Mouse (Mus musculus) midbrain, embryonic 11.5 days (tissue): ENCODE data around the gene B230217C12Rik. TPM values are rescaled to one million over a fixed set of nuclear protein-coding genes. Genes with fewer than 3 reads are reported as not detected.
A peak's percentile ranks its signal among the peaks of the same experiment; 100 is the strongest.

Source experiments
- ATAC-seq: fragments of 200-750 bp; cut with Nextera tagmentation; 2 replicates; pipeline ENCODE4 v1.8.0; 2017; ENCODE audit warnings: moderate TSS enrichment, moderate library complexity; ENCODE audit not compliant: low FRiP score
- DNase-seq: peaks from one replicate; pipeline ENCODE4 v3.0.0; 2015; ENCODE audit warnings: low spot score; ENCODE audit errors: missing footprints
- H3K27ac ChIP-seq: fragments of 300-500 bp; sonication (generic); 2 replicates; pipeline ENCODE4 v1.5.1; 2014; ENCODE audit warnings: low read depth, low read length
- H3K27me3 ChIP-seq: fragments of 300-500 bp; sonication (generic); 2 replicates; pipeline ENCODE4 v1.6.1; 2014; ENCODE audit warnings: mild to moderate bottlenecking, low read length, moderate library complexity, mixed read lengths; ENCODE audit not compliant: control insufficient read depth, insufficient read depth
- H3K36me3 ChIP-seq: fragments of 300-500 bp; sonication (generic); 2 replicates; pipeline ENCODE4 v1.6.1; 2014; ENCODE audit warnings: mild to moderate bottlenecking, low read length, moderate library complexity, mixed read lengths; ENCODE audit not compliant: control insufficient read depth, insufficient read depth
- H3K4me1 ChIP-seq: fragments of 300-500 bp; sonication (generic); 2 replicates; pipeline ENCODE4 v1.6.1; 2014; ENCODE audit warnings: low read length; ENCODE audit not compliant: control insufficient read depth, insufficient read depth
- H3K4me2 ChIP-seq: fragments of 300-500 bp; sonication (generic); 2 replicates; pipeline ENCODE4 v1.6.1; 2014; ENCODE audit warnings: mild to moderate bottlenecking, moderate library complexity
- H3K4me3 ChIP-seq: fragments of 300-500 bp; sonication (generic); 2 replicates; pipeline ENCODE4 v1.5.1; 2014; ENCODE audit warnings: low read depth, low read length
- H3K9ac ChIP-seq: fragments of 300-500 bp; sonication (generic); 2 replicates; pipeline ENCODE4 v1.6.1; 2014; ENCODE audit warnings: low read length
- H3K9me3 ChIP-seq: fragments of 300-500 bp; sonication (generic); 2 replicates; pipeline ENCODE4 v1.6.1; 2016; ENCODE audit warnings: low read length; ENCODE audit not compliant: control insufficient read depth
- WGBS: fragments of 180-500 bp; shearing (Covaris S2); extraction: QIAGEN DNeasy Blood & Tissue Kit; methylation state at CpG from one replicate; pipeline ENCODE4 v1.1.7; 2014; 5-methylcytosine and 5-hydroxymethylcytosine counted together
- polyA plus RNA-seq: library from polyadenylated mRNA; unstranded; fragments of >200 nt; fragmentation: Nextera tagmentation; extraction: Ambion mirVana; gene quantifications from 2 replicates; pipeline ENCODE4 v1.2.1, GENCODE M21; 2014

The B230217C12Rik gene
- polyA plus RNA-seq, 1 experiment from 2014 or later: 17.3 TPM

- Histone ChIP-seq H3K4me3 (peak overlapping the region; percentile 52), H3K27ac (peak overlapping the region; percentile 74; the same call in 1 of the 2 replicates), H3K27me3 (no peaks in the 10 kb centered on the region), H3K4me1 (no peaks in the 10 kb centered on the region), H3K9me3 (no peaks in the 10 kb centered on the region), H3K36me3 (no peaks in the 10 kb centered on the region), H3K9ac (peak overlapping the region; percentile 41; the same call in 1 of the 2 replicates), H3K4me2 (peak overlapping the region; percentile 37)
- 28% methylated on average over 7 of the region's 7 CpGs for WGBS
- peak; percentile 27; the same call in 1 of the 2 replicates for ATAC-seq
- DNase-seq: peak; percentile 87
These were observed 44.1 kb downstream of the B230217C12Rik start for GRCm38 (mm10) chr11:97884601-97885185.

DNA sequence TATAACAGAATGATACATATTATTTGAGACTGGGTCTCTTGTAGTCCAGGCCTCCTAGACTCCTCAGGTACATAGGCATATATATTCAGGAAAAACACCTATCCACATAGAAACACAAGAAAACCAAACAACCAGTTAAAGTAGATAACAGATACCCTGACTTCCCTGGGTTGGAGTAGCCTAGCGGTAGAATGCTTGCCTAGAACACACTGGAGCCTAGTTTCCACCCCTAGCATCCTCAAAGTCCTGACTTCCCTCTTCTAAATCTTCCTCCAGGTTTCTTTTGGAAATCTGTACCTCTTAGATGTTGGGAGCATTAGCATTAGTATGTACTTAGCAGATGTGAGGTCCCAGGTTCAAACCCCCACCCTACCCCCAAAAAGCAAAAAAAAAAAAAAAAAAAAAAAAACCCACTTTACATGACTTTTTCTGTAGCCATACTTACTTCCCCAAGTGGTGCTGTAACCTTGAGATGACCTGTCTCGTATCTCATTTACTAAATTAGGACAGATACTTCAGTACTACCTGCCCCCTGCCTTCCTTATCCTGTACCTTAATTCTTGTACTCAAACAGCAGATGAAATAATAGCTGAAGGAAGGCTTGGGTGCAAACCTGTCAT lies 44.8 kb downstream of the B230217C12Rik start:
- no peaks in the 10 kb centered on the region for H3K9me3 ChIP-seq
- H3K4me3 ChIP-seq: no peak overlapping the region
- 93% methylated on average over 2 of the region's 2 CpGs for WGBS
- H3K27me3 ChIP-seq: no peaks in the 10 kb centered on the region
- no peak overlapping the region for H3K27ac ChIP-seq
- H3K36me3 ChIP-seq: no peaks in the 10 kb centered on the region
- no peak overlapping the region for H3K4me2 ChIP-seq
- H3K9ac ChIP-seq: no peak overlapping the region
- H3K4me1 ChIP-seq: no peaks in the 10 kb centered on the region
- no peak for ATAC-seq
- peak; percentile 85 for DNase-seq

GRCm38 (mm10) chr11:97891821-97892220 lies 51.2 kb downstream of the B230217C12Rik start:
- ATAC-seq: no peak
- no peaks in the 10 kb centered on the region for H3K27me3 ChIP-seq
- no peak overlapping the region for H3K9ac ChIP-seq
- no peaks in the 10 kb centered on the region for H3K4me1 ChIP-seq
- H3K4me2 ChIP-seq: no peak overlapping the region
- no peaks in the 10 kb centered on the region for H3K36me3 ChIP-seq
- H3K4me3 ChIP-seq: no peak overlapping the region
- DNase-seq: no peak
- 70% methylated on average over 5 of the region's 5 CpGs for WGBS
- H3K9me3 ChIP-seq: no peaks in the 10 kb centered on the region
- no peak overlapping the region for H3K27ac ChIP-seq

Other genes with a start within 250 kb of the B230217C12Rik start
- 7.0 and 12.0 TPM in 2 replicates for gene Epop, start 211.1 kb upstream of the B230217C12Rik start, polyA plus RNA-seq
- gene Mllt6, start 177.4 kb upstream of the B230217C12Rik start, polyA plus RNA-seq: 3.5 and 4.3 TPM in 2 replicates
- gene Cisd3, start 155.0 kb upstream of the B230217C12Rik start, polyA plus RNA-seq: 13.4 and 19.0 TPM in 2 replicates
- gene Pcgf2, start 140.3 kb upstream of the B230217C12Rik start, polyA plus RNA-seq: 13.4 and 16.1 TPM in 2 replicates
- 477 and 517 TPM in 2 replicates for gene Psmb3, start 137.4 kb upstream of the B230217C12Rik start, polyA plus RNA-seq
- 2.4 TPM in 2 replicates for gene Pip4k2b, start 96.1 kb upstream of the B230217C12Rik start, polyA plus RNA-seq
- 12.6 and 15.0 TPM in 2 replicates for gene Cwc25, start 74.2 kb upstream of the B230217C12Rik start, polyA plus RNA-seq
- gene 1700001P01Rik, start 64.9 kb upstream of the B230217C12Rik start, polyA plus RNA-seq: 0.47 and 0.78 TPM in 2 replicates
- gene Rpl23, start 58.3 kb upstream of the B230217C12Rik start, polyA plus RNA-seq: 441 and 443 TPM in 2 replicates
- gene Lasp1, start 41.8 kb upstream of the B230217C12Rik start, polyA plus RNA-seq: 52.6 and 59.2 TPM in 2 replicates
- 0.83 and 0.96 TPM in 2 replicates for gene Fbxo47, start 43.4 kb downstream of the B230217C12Rik start, polyA plus RNA-seq
- gene Plxdc1, start 145.7 kb downstream of the B230217C12Rik start, polyA plus RNA-seq: 0.14 TPM in 1 of 2 replicates, not detected in the other
- gene Arl5c, start 155.4 kb downstream of the B230217C12Rik start, polyA plus RNA-seq: 6.7 and 8.9 TPM in 2 replicates
- gene Cacnb1, start 182.3 kb downstream of the B230217C12Rik start, polyA plus RNA-seq: 9.7 and 10.3 TPM in 2 replicates
- gene Rpl19, start 185.9 kb downstream of the B230217C12Rik start, polyA plus RNA-seq: 945 and 991 TPM in 2 replicates
- gene Stac2, start 212.7 kb downstream of the B230217C12Rik start, polyA plus RNA-seq: 0.37 and 0.47 TPM in 2 replicates